In genomic region chr9:41007785-41008184, GRCm38 (mm10) we compare ENCODE assay signal across 31 mouse cellular contexts. TPM values are rescaled to one million over a fixed set of nuclear protein-coding genes. Genes with fewer than 3 reads are reported as not detected.
"Had no signal": no experiment of that assay in that cellular context is flagged by ENCODE, and none has a peak within 500 bp of the region (broad histone marks: within the 10 kb centered on the region; RNA-seq: fewer than 3 reads in every experiment).

No protein-coding gene starts in this region.

- DNase-seq: gastrocnemius, adult 2 months; gastrocnemius, postnatal 14 days; gastrocnemius, postnatal 36 days; heart, adult 11 months; heart, adult 2 months; heart, postnatal 14 days; heart, postnatal 36 days; kidney, adult 11 months; kidney, adult 2 months; kidney, adult 9 months; kidney, postnatal 14 days; kidney, postnatal 36 days; layer of hippocampus, adult 9-11 months; layer of hippocampus, postnatal 36 days; left cerebral cortex, postnatal 4 days had no signal

- H3K36me3 ChIP-seq: heart, embryonic 13.5 days; heart, embryonic 15.5 days; hindbrain, embryonic 12.5 days; hindbrain, embryonic 15.5 days; kidney, embryonic 15.5 days; limb, embryonic 13.5 days; limb, embryonic 15.5 days had no signal

- H3K4me3 ChIP-seq: gastrocnemius, adult 2 months; heart, adult 2 months; heart, embryonic 13.5 days; heart, embryonic 15.5 days; hindbrain, embryonic 12.5 days; hindbrain, embryonic 15.5 days; kidney, embryonic 15.5 days; limb, embryonic 13.5 days; limb, embryonic 15.5 days had no signal

- H3K27me3 ChIP-seq: heart, embryonic 13.5 days; heart, embryonic 15.5 days; hindbrain, embryonic 12.5 days; hindbrain, embryonic 15.5 days; kidney, embryonic 15.5 days; limb, embryonic 13.5 days; limb, embryonic 15.5 days had no signal

- H3K9me3 ChIP-seq: heart, embryonic 13.5 days; heart, embryonic 15.5 days; hindbrain, embryonic 12.5 days; hindbrain, embryonic 15.5 days; kidney, embryonic 15.5 days; limb, embryonic 13.5 days; limb, embryonic 15.5 days had no signal

- H3K4me2 ChIP-seq: heart, embryonic 11.5 days; heart, embryonic 13.5 days; heart, embryonic 15.5 days; hindbrain, embryonic 12.5 days; hindbrain, embryonic 15.5 days; kidney, embryonic 15.5 days; limb, embryonic 13.5 days; limb, embryonic 15.5 days had no signal

- H3K9ac ChIP-seq: heart, embryonic 13.5 days; heart, embryonic 15.5 days; hindbrain, embryonic 12.5 days; hindbrain, embryonic 15.5 days; kidney, embryonic 15.5 days; limb, embryonic 13.5 days; limb, embryonic 15.5 days; liver, embryonic 14.5 days had no signal

- ATAC-seq: hindbrain, postnatal 0 days; intestine, embryonic 16.5 days had no signal

- H3K27ac ChIP-seq: gastrocnemius, adult 2 months; heart, adult 2 months; heart, embryonic 13.5 days; heart, embryonic 15.5 days; hindbrain, embryonic 12.5 days; hindbrain, embryonic 15.5 days; hindbrain, postnatal 0 days; kidney, postnatal 0 days; limb, embryonic 13.5 days; limb, embryonic 15.5 days; liver, embryonic 14.5 days had no signal

- H3K4me1 ChIP-seq: heart, embryonic 15.5 days; kidney, embryonic 15.5 days; limb, embryonic 13.5 days; limb, embryonic 15.5 days had no signal

RNA-seq across cellular contexts. Expression of gene Crtam, which starts 3.4 kb away (rescaled TPM):
- polyA plus RNA-seq: gonadal fat pad, adult 2 months; heart, embryonic 13.5 days; heart, embryonic 15.5 days; heart, postnatal 0 days; liver, adult 2 months had no signal

RNA-seq across cellular contexts. Expression of gene Jhy, which starts 43.9 kb away (rescaled TPM):
- polyA plus RNA-seq: heart, embryonic 11.5 days; heart, embryonic 13.5 days; heart, embryonic 15.5 days; heart, postnatal 0 days; large intestine, adult 2 months; limb, embryonic 13.5 days; limb, embryonic 15.5 days; liver, adult 2 months had no signal
